Mouse (Mus musculus) heart, adult 9 months (tissue): ENCODE results near the gene Wnt9b.
A peak's percentile ranks its signal among the peaks of the same experiment; 100 is the strongest.
"Not testable (repeated sequence)": the region's sequence is repeated elsewhere in the genome, so short reads cannot be mapped to it uniquely, and the experiment has no call there.

Experiments used
- DNase-seq, 2 experiments: peaks; one replicate each; pipeline ENCODE4 v3.0.0; 2022; ENCODE audit warnings: low spot score in 2 of 2

Wnt9b gene

GRCm38 (mm10) chr11:103749306-103750089 is at the start of gene Wnt9b:
Gene Wnt9b (minus strand): TSS chr11:103749821.
- DNase-seq, result no peak

- no peak for DNase-seq
These were observed 40.3 kb upstream of the Wnt9b start for GRCm38 (mm10) chr11:103789951-103790350.

GRCm38 (mm10) chr11:103780152-103780551 is 30.5 kb upstream of the Wnt9b start:
- DNase-seq, result no peak

GRCm38 (mm10) chr11:103774228-103774530 is 24.6 kb upstream of the Wnt9b start:
- DNase-seq, result no peak

GRCm38 (mm10) chr11:103773387-103774227 is 24.0 kb upstream of the Wnt9b start, which contains the start of gene Wnt3:
Gene Wnt3 (plus strand): TSS chr11:103774150.
- DNase-seq, result no peak

- no peak for DNase-seq
These were observed 23.1 kb upstream of the Wnt9b start for GRCm38 (mm10) chr11:103772505-103773386.

GRCm38 (mm10) chr11:103771160-103771817 is 21.7 kb upstream of the Wnt9b start:
- no peak for DNase-seq

- DNase-seq, result no peak
These were observed 16.0 kb upstream of the Wnt9b start for GRCm38 (mm10) chr11:103765556-103766011.

GRCm38 (mm10) chr11:103764601-103765000 is 15.0 kb upstream of the Wnt9b start:
- no peak for DNase-seq

- peak; percentile 24 to 26 for DNase-seq
These were observed 14.0 kb upstream of the Wnt9b start for GRCm38 (mm10) chr11:103763410-103764163.

- DNase-seq, result not testable (repeated sequence)
These were observed 11.3 kb upstream of the Wnt9b start for GRCm38 (mm10) chr11:103760891-103761290.

GRCm38 (mm10) chr11:103760101-103760500 is 10.5 kb upstream of the Wnt9b start:
- DNase-seq, result no peak

GRCm38 (mm10) chr11:103758706-103759105 is 9.1 kb upstream of the Wnt9b start:
- DNase-seq, result peak; percentile 15 to 32

GRCm38 (mm10) chr11:103758054-103758453 is 8.4 kb upstream of the Wnt9b start:
- DNase-seq, result no peak

- DNase-seq, result no peak
These were observed 991 bp upstream of the Wnt9b start for GRCm38 (mm10) chr11:103750612-103751011.

- no peak for DNase-seq
These were observed 14.4 kb downstream of the Wnt9b start for GRCm38 (mm10) chr11:103735046-103735781.

GRCm38 (mm10) chr11:103734411-103735045 is 15.1 kb downstream of the Wnt9b start:
- DNase-seq, result no peak

- no peak for DNase-seq
These were observed 15.7 kb downstream of the Wnt9b start for GRCm38 (mm10) chr11:103733961-103734360.

- DNase-seq, result no peak
These were observed 16.6 kb downstream of the Wnt9b start for GRCm38 (mm10) chr11:103733069-103733468.
